Mouse (Mus musculus) midbrain, embryonic 12.5 days (tissue): ENCODE results near the gene Mcm2. TPM values are rescaled to one million over a fixed set of nuclear protein-coding genes. Genes with fewer than 3 reads are reported as not detected.

Experiments used
- ATAC-seq: fragments of 200-750 bp; cut with Nextera tagmentation; 2 replicates; pipeline ENCODE4 v1.8.0; 2017; ENCODE audit warnings: low read depth, moderate TSS enrichment, moderate library complexity; ENCODE audit not compliant: low FRiP score
- H3K27ac ChIP-seq: fragments of 300-500 bp; sonication (generic); replicated peaks from 2 replicates; pipeline ENCODE4 v1.5.1; 2016; ENCODE audit warnings: mild to moderate bottlenecking
- H3K27me3 ChIP-seq: fragments of 300-500 bp; sonication (generic); 2 replicates; pipeline ENCODE4 v1.6.1; 2016; ENCODE audit warnings: mild to moderate bottlenecking
- H3K36me3 ChIP-seq: fragments of 300-500 bp; sonication (generic); 2 replicates; pipeline ENCODE4 v1.6.1; 2016
- H3K4me1 ChIP-seq: fragments of 300-500 bp; sonication (generic); 2 replicates; pipeline ENCODE4 v1.6.1; 2016
- H3K4me2 ChIP-seq: fragments of 300-500 bp; sonication (generic); replicated peaks from 2 replicates; pipeline ENCODE4 v1.6.1; 2016; ENCODE audit warnings: mild to moderate bottlenecking, moderate library complexity
- H3K4me3 ChIP-seq: fragments of 300-500 bp; sonication (generic); 2 replicates; pipeline ENCODE4 v1.5.1; 2016; ENCODE audit warnings: mild to moderate bottlenecking
- H3K9ac ChIP-seq: fragments of 300-500 bp; sonication (generic); replicated peaks from 2 replicates; pipeline ENCODE4 v1.6.1; 2016; ENCODE audit warnings: mild to moderate bottlenecking, moderate library complexity
- H3K9me3 ChIP-seq: fragments of 300-500 bp; sonication (generic); 2 replicates; pipeline ENCODE4 v1.6.1; 2016; ENCODE audit warnings: mild to moderate bottlenecking
- WGBS: fragments of 180-500 bp; shearing (Covaris S2); methylation state at CpG from one replicate; pipeline ENCODE4 v1.1.7; 2016; 5-methylcytosine and 5-hydroxymethylcytosine counted together
- polyA plus RNA-seq: library from polyadenylated mRNA; unstranded; fragments of >200 nt; fragmentation: Nextera tagmentation; extraction: Ambion mirVana; gene quantifications from 2 replicates; pipeline ENCODE4 v1.2.1, GENCODE M21; 2016

Gene Mcm2
- polyA plus RNA-seq: 157 and 158 TPM in 2 replicates

DNA sequence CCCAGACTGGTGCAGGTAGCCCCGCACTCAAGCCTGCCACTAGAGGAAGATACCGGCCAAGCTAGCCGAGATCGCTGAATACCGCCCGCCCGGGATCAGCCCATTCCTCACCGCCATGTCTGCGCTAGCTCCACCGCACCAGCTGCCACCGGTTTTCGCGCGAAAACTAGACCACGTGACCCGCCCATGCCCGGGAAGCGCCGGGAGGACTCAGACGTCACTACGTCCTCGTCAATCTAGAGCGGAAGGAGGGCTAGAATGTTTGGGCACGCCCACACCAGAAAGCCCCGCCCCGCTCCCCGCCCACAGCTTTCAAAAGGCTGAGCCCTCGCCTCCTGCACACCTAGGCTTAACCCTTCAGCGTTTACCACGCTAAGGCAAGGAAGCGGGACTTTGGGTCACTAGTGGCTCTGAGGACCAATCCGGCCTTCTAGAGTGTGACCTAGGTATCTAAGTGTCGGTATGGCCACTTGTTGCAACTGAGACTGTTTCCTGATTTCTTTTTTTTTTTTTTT is at the start of gene Mcm2:
Gene Mcm2, minus strand, starts transcription at position 247 of the 515 bp plus-strand sequence.
- Histone ChIP-seq H3K27me3 (0 out of 2 replicates have a peak, but pooled peaks cover 3% of the 10 kb centered on the region), H3K4me2 (peak within 1 kb of the TSS; percentile 79), H3K4me1 (peaks cover 35% of the 10 kb centered on the region), H3K9ac (peak within 1 kb of the TSS; percentile 77), H3K27ac (peak within 1 kb of the TSS; percentile 80), H3K9me3 (no peaks in the 10 kb centered on the region), H3K4me3 (peak within 1 kb of the TSS; percentile 67), H3K36me3 (peaks cover 26% of the 10 kb centered on the region)
- WGBS: under 1% methylated on average over 33 of the region's 33 CpGs
- ATAC-seq: peak; percentile 78

DNA sequence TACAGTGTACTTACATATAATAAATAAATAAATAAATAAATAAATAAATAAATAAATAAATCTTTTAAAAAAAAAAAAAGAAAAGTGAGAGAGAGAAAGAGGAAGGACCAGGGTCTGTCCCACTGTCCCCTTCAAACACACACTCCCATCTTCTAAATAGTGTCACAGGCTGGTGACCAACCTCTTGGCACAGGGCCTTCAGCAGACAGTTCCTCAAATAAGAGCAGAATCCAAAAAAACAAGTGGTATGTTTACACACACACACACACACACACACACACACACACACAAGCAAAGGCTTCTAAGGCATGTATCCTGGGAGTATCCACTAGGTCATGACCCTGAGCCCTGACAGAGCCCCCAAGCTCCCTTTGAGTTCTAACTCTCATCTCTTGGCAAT is 49.2 kb upstream of the Mcm2 start:
- Histone ChIP-seq H3K9me3 (no peaks in the 10 kb centered on the region), H3K27me3 (no peaks in the 10 kb centered on the region), H3K4me3 (no peak overlapping the region), H3K36me3 (no peaks in the 10 kb centered on the region), H3K9ac (no peak overlapping the region), H3K4me1 (peaks cover 17% of the 10 kb centered on the region), H3K27ac (no peak overlapping the region), H3K4me2 (no peak overlapping the region)
- no peak for ATAC-seq

DNA sequence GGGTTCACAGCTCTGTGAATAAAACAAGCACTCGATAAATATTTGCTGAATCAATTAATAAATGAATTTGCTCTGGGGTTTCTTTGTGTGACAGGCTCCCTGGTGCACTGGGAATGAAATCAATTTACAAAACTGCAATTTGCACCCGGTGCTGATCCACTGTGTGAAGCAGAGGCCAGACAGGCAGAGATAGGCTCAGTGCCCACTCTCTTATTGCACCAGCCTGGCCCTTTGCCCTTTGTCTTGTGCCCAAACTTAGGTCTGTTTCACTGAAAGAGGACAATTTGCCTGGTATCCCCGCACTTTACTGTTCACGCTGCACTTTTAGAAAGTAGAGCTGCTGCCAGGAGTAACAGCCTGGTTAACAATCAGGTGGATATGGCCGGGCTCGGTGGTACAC is 47.9 kb upstream of the Mcm2 start:
- 86% methylated on average over 6 of the region's 6 CpGs for WGBS
- Histone ChIP-seq H3K27me3 (no peaks in the 10 kb centered on the region), H3K4me2 (no peak overlapping the region), H3K36me3 (no peaks in the 10 kb centered on the region), H3K4me1 (peaks cover 31% of the 10 kb centered on the region), H3K27ac (no peak overlapping the region), H3K4me3 (no peak overlapping the region), H3K9me3 (no peaks in the 10 kb centered on the region), H3K9ac (no peak overlapping the region)
- no peak for ATAC-seq

DNA sequence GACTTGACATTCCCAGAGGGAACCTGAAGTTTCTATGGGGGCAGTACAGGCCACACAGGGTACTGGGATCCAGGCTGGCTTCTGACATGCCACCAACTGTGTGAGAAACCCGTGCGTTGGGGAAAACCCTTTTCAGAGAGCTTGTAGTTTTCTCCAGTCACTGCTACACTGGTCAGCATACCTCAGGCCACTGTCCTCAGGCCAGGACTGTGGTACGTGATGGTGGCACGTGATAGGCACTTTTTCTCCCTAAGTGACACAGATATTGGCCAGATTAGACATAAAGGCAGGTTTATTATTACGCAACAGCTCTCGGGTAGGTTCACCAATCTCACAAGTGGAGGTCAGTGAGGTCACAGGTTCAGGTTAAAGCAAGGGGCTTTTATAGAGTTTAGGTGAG is 45.1 kb upstream of the Mcm2 start:
- peaks cover 58% of the 10 kb centered on the region for H3K4me1 ChIP-seq
- no peaks in the 10 kb centered on the region for H3K9me3 ChIP-seq
- ATAC-seq: no peak
- no peak overlapping the region for H3K9ac ChIP-seq
- H3K27me3 ChIP-seq: no peaks in the 10 kb centered on the region
- no peaks in the 10 kb centered on the region for H3K36me3 ChIP-seq
- peak overlapping the region; percentile 89; the same call in 1 of the 2 replicates for H3K27ac ChIP-seq
- 68% methylated on average over 6 of the region's 6 CpGs for WGBS
- no peak overlapping the region for H3K4me3 ChIP-seq
- no peak overlapping the region for H3K4me2 ChIP-seq

DNA sequence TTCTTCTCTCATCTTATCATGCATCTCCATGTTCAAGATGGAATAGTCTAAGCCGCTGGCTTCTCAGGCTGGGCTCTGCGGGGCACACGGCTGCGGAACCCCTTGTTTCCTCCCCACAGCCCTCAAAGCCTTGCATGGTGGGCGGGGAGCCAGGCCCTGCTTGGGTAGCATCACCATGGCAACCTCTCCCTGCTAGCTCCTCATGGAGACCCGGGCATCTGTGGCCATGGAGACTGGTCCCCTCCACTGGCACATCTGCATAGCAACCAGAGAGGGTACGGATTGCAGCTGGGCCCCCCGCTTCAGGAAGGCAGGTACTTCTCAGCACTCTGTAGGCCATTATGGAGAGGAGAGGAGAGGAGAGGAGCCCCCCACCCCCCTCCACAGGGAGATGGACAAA is 44.0 kb upstream of the Mcm2 start:
- WGBS: 3% methylated on average over 8 of the region's 8 CpGs

DNA sequence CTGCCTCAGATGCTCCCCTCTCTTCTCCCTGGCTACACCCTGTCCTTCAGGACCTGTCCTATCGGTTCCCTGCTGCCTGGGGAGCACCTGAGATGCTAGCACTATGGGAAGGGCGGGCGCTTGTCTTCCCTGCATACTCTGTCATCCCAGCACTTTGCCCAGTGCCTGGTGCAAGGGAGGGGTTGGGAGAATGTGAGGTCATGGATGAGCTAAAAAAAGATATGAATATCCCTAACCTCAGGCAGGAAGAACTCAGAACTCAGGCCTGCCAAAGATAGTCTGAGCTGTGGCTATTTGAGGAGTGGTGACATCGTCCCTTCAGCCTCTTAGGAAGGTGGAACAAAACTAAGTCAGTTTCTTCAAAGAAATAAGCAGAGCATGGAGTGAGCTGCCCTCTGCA is 43.0 kb upstream of the Mcm2 start:
- H3K4me1 ChIP-seq: peaks cover 78% of the 10 kb centered on the region
- H3K4me2 ChIP-seq: peak overlapping the region; percentile 39; the same call in 1 of the 2 replicates
- H3K4me3 ChIP-seq: no peak overlapping the region
- no peaks in the 10 kb centered on the region for H3K9me3 ChIP-seq
- H3K36me3 ChIP-seq: no peaks in the 10 kb centered on the region
- H3K27me3 ChIP-seq: no peaks in the 10 kb centered on the region
- H3K9ac ChIP-seq: no peak overlapping the region
- H3K27ac ChIP-seq: peak overlapping the region; percentile 89
- ATAC-seq: no peak
- WGBS: 69% methylated on average over 4 of the region's 4 CpGs

More for the DNA sequence above, 44.0 kb upstream of the Mcm2 start:
- Histone ChIP-seq H3K4me2 (peak overlapping the region; percentile 39), H3K36me3 (no peaks in the 10 kb centered on the region), H3K27me3 (no peaks in the 10 kb centered on the region), H3K9ac (no peak overlapping the region), H3K27ac (peak overlapping the region; percentile 89), H3K4me3 (0 out of 2 replicates have a peak overlapping the region, but pooled peaks have one; percentile 10), H3K4me1 (peaks cover 68% of the 10 kb centered on the region), H3K9me3 (no peaks in the 10 kb centered on the region)
- ATAC-seq: peak; percentile 81

DNA sequence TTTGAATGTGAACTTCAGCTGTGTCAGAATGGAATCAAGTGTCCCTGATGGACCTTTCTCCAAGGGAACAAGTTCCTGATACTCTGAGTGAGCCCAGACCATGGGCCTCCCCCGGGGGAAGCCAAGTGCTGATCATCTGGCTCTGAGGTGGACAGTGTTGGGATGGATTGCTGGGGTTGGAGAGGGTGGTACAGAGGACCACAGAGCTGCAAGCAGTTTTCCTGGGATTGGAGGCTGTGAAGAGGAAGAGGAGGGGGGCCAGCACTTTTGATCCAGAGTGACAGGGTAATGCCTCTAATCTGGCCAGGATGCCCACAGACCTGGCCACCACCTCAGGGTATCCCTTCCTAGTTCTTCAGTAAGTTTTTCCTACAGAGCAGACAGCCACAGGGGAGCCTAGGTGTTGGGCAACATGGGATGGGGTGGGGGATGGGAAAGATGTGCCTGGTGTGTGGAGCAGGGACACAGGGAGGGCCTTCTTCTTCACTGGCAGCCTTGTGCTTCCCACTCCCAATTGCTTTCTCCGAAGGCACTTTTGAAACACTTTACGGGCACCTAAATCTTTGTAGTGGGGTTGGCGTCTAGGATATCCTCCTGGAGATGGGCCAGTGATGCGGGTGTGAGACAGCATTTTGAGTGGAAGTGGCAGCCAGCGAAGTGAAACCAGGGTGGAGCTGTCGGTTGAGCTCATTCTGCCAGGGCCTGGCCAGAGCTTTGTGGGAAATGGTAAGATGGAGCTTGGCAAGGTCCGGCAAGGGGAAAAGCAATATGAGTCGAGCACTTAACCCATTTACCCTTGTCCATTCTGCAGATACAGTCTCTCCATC is 41.7 kb upstream of the Mcm2 start:
- Histone ChIP-seq H3K27ac (peak overlapping the region; percentile 89), H3K4me2 (no peak overlapping the region), H3K4me1 (peaks cover 88% of the 10 kb centered on the region), H3K9ac (no peak overlapping the region), H3K36me3 (no peaks in the 10 kb centered on the region), H3K9me3 (no peaks in the 10 kb centered on the region), H3K27me3 (0 out of 2 replicates have a peak, but pooled peaks cover under 1% of the 10 kb centered on the region), H3K4me3 (no peak overlapping the region)
- 77% methylated on average over 9 of the region's 9 CpGs for WGBS
- ATAC-seq: no peak

DNA sequence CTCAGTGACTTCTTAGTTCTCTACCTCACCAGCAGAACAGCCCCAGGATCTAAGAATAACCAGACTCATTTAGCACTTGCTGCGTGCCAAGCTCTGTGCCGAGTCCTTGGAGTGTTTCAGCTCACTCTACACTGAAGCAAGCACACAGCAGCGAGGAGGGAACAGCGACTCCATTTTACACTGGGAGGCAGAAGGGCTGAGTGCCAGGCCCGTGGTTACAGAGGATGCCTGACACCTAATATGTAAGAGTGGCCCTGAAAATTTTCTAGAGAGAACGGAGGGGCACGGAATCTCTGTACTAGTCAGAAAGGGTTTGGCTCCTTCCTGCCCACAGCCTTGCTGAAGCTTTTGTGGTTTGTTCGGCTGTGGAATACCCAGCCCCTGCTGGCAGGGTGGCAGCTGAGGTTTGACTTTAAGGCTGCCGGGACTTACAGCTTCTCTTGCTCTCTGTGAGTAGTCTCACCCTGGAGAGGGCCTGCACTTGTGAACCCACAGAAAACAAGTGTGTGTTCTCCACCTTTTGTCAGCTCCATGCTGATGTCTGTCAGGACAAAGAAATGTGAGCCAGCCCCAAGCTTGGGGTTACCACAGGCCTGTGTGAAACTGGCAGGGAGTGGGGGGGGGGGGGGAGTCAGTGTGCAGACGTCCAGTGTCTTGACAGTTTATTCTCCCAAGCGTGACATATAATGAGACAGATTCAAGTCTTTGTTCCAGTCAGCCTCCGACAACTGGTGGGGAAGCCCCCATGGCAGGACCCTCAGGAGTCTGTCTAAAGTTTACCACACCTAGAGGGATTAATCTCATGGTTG is 40.9 kb upstream of the Mcm2 start:
- H3K9ac ChIP-seq: no peak overlapping the region
- peaks cover 94% of the 10 kb centered on the region for H3K4me1 ChIP-seq
- H3K27me3 ChIP-seq: 0 out of 2 replicates have a peak, but pooled peaks cover 8% of the 10 kb centered on the region
- peak overlapping the region; percentile 25 for H3K4me2 ChIP-seq
- ATAC-seq: peak; percentile 5; the same call in 1 of the 2 replicates
- H3K9me3 ChIP-seq: no peaks in the 10 kb centered on the region
- no peak overlapping the region for H3K4me3 ChIP-seq
- 37% methylated on average over 12 of the region's 12 CpGs for WGBS
- H3K36me3 ChIP-seq: no peaks in the 10 kb centered on the region
- peak overlapping the region; percentile 89 for H3K27ac ChIP-seq

DNA sequence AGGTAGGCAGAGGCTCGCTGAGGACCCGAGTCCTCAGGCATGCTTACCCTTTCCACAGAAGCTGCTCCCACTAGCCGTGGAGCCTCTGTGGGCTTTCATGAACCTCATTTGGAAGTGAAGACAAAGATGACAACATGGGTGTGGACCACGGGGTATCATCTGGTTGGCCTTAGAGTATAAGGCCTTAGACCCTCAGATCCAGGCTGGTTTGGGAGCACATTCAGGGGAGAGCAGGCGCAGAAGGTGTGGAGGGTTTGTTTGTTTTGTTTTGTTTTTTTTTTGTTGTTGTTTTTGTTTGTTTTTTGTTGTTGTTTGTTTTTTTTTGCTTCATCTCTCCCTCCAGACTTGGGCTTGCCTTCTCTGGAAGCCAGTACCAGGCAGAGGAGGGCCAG is 40.1 kb upstream of the Mcm2 start:
- peak overlapping the region; percentile 18 for H3K4me2 ChIP-seq
- ATAC-seq: no peak
- H3K27ac ChIP-seq: peak overlapping the region; percentile 89
- no peaks in the 10 kb centered on the region for H3K36me3 ChIP-seq
- peaks cover 16% of the 10 kb centered on the region for H3K27me3 ChIP-seq
- H3K9ac ChIP-seq: no peak overlapping the region
- 30% methylated on average over 5 of the region's 5 CpGs for WGBS
- H3K4me1 ChIP-seq: peaks cover 94% of the 10 kb centered on the region
- no peaks in the 10 kb centered on the region for H3K9me3 ChIP-seq
- H3K4me3 ChIP-seq: no peak overlapping the region

DNA sequence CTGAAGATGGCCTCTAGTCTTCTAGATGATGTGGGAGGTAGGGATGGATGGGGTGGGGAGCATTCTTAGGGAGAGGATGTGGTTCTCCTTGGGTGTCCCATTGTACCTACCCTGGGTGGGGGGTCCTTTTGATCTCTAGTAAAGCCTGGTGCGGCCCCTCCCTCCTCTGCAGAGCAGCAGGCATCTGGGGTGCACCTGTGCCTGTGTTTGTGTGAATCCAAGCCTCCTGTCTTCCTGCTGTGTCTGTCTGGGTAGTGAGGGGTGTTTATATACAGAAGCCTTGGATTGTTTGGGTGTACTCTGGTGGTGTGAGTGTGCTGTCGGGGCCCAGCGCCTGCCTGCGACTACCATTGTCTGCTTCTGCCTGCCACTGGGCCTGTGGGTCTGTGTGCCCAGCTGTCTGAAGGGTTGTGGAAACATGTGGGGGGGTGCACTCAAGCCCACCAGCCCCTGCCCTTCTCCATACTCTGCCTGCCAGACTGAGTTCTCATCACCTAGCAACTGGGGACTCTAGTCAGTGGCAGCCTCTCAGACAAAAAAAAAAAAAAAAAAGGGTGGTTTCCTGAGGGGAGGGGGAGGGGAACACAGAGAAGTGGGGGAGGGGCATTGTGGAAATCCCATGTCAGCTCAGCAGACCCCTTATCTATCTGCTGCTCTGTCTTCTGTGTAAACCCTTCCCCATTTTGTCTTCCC is 39.5 kb upstream of the Mcm2 start:
- H3K9me3 ChIP-seq: no peaks in the 10 kb centered on the region
- H3K36me3 ChIP-seq: no peaks in the 10 kb centered on the region
- H3K27ac ChIP-seq: peak overlapping the region; percentile 89
- H3K4me1 ChIP-seq: peaks cover 91% of the 10 kb centered on the region
- peak overlapping the region; percentile 18 for H3K4me2 ChIP-seq
- no peak overlapping the region for H3K4me3 ChIP-seq
- WGBS: 4% methylated on average over 4 of the region's 4 CpGs
- H3K9ac ChIP-seq: no peak overlapping the region
- peak; percentile 81 for ATAC-seq
- peaks cover 21% of the 10 kb centered on the region for H3K27me3 ChIP-seq

DNA sequence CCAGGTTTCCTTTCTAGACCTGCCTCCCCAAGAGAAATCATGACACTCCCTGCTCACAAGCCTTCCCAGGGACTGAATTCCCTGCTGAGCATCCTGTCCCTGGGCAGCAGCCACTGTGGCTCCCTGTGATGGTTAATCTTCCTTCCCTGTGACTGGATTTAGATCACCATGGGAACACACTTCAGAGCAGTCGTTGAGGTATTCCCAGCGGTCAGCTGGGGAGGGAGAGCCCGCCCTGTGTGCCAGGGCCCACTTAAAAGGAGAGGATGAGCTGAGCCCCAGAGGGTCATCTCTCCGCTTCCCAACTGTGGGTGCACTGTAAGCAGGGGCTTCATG is 38.6 kb upstream of the Mcm2 start:
- 17% methylated on average over 4 of the region's 4 CpGs for WGBS
- ATAC-seq: no peak
- H3K9ac ChIP-seq: no peak overlapping the region; the same call in 1 of the 2 replicates

More for the DNA sequence above, 38.6 kb upstream of the Mcm2 start:
- Histone ChIP-seq H3K27me3 (peaks cover 26% of the 10 kb centered on the region), H3K9me3 (no peaks in the 10 kb centered on the region), H3K4me1 (peaks cover 81% of the 10 kb centered on the region), H3K4me3 (no peak overlapping the region), H3K4me2 (0 out of 2 replicates have a peak overlapping the region, but pooled peaks have one; percentile 10), H3K36me3 (no peaks in the 10 kb centered on the region), H3K27ac (peak overlapping the region; percentile 89)
